Mouse (Mus musculus) CH12.LX (cell line): Measurements from ENCODE around the gene Cfh. TPM values are rescaled to one million over a fixed set of nuclear protein-coding genes. Genes with fewer than 3 reads are reported as not detected.

Experiments
- DNase-seq: peaks from one replicate; pipeline ENCODE4 v3.0.0-alpha.2; 2013; ENCODE audit errors: extremely low read depth
- H3K27ac ChIP-seq: 2 replicates; pipeline ENCODE4 v1.5.1; 2012; ENCODE audit warnings: low read depth, mild to moderate bottlenecking, control low read depth, moderate library complexity; ENCODE audit not compliant: insufficient read depth
- H3K27me3 ChIP-seq: replicated peaks from 2 replicates; pipeline ENCODE3; 2012; ENCODE audit warnings: inconsistent platforms
- H3K36me3 ChIP-seq, 2 experiments: replicated peaks in 1 of 2; 2 replicates each; pipeline versions ENCODE3 to v1.6.1; 2012; ENCODE audit warnings: inconsistent platforms in 1 of 2, low read length in 1 of 2, mild to moderate bottlenecking in 1 of 2, mixed read lengths in 1 of 2, moderate library complexity in 1 of 2; ENCODE audit not compliant: control insufficient read depth in 1 of 2, insufficient read depth in 1 of 2
- H3K4me1 ChIP-seq, 2 experiments: 2 replicates each; pipeline ENCODE4 v1.6.1; 2012; ENCODE audit warnings: inconsistent platforms in 1 of 2, moderate library complexity in 1 of 2; ENCODE audit not compliant: insufficient read depth in 2 of 2, control insufficient read depth in 1 of 2
- H3K4me2 ChIP-seq: 2 replicates; pipeline ENCODE4 v1.6.1; 2012; ENCODE audit warnings: low read depth, mild to moderate bottlenecking, control low read depth; ENCODE audit not compliant: poor library complexity, insufficient read depth, severe bottlenecking
- H3K4me3 ChIP-seq, 3 experiments: fragments of 150-350 bp in 1 of 3; sonication (generic) in 1 of 3; replicated peaks in 1 of 3; 2 replicates each; pipeline versions ENCODE3 to v1.5.1; 2011 to 2012; ENCODE audit warnings: low read depth in 2 of 3, low read length in 2 of 3, mild to moderate bottlenecking in 2 of 3, moderate library complexity in 2 of 3, control low read depth in 1 of 3, improper control_type of control experiment in 1 of 3, inconsistent platforms in 1 of 3, mixed read lengths in 1 of 3; ENCODE audit not compliant: poor library complexity in 1 of 3
- H3K79me2 ChIP-seq: replicated peaks from 2 replicates; pipeline ENCODE4 v1.6.1; 2012; ENCODE audit warnings: mild to moderate bottlenecking, moderate library complexity; ENCODE audit not compliant: control insufficient read depth, poor library complexity, insufficient read depth, severe bottlenecking; ENCODE audit errors: extremely low read depth
- H3K9ac ChIP-seq: 2 replicates; pipeline ENCODE4 v1.6.1; 2012; ENCODE audit warnings: low read depth, mild to moderate bottlenecking, control low read depth, moderate library complexity; ENCODE audit not compliant: insufficient read depth
- H3K9me3 ChIP-seq: replicated peaks from 2 replicates; pipeline ENCODE3; 2012; ENCODE audit warnings: low read length, inconsistent platforms, mixed read lengths
- BHLHE40 ChIP-seq: IDR thresholded peaks from 2 replicates; pipeline ENCODE4 v1.6.1; 2011; ENCODE audit warnings: mild to moderate bottlenecking, low read depth, low read length, improper control_type of control experiment
- CHD1 ChIP-seq: IDR thresholded peaks from 2 replicates; pipeline ENCODE4 v1.6.1; 2012; ENCODE audit warnings: low read depth, low read length, improper control_type of control experiment, inconsistent platforms
- CHD2 ChIP-seq: IDR thresholded peaks from 2 replicates; pipeline ENCODE4 v1.6.1; 2011; ENCODE audit warnings: low read length, improper control_type of control experiment
- E2F4 ChIP-seq: IDR thresholded peaks from 2 replicates; pipeline ENCODE4 v1.6.1; 2011; ENCODE audit warnings: low read depth, low read length, improper control_type of control experiment; ENCODE audit not compliant: insufficient replicate concordance
- ELF1 ChIP-seq: IDR thresholded peaks from 2 replicates; pipeline ENCODE4 v1.6.1; 2014; ENCODE audit warnings: low read depth, mild to moderate bottlenecking, inconsistent platforms, low read length, improper control_type of control experiment
- ETS1 ChIP-seq: conservative IDR thresholded peaks from 2 replicates; pipeline ENCODE4 v1.6.1; 2012; ENCODE audit warnings: low read depth, mild to moderate bottlenecking, inconsistent platforms, low read length, improper control_type of control experiment, moderate library complexity
- GABPA ChIP-seq: IDR thresholded peaks from 2 replicates; pipeline ENCODE4 v1.6.1; 2012; ENCODE audit warnings: low read depth, low read length, improper control_type of control experiment, inconsistent platforms; ENCODE audit not compliant: insufficient replicate concordance
- HCFC1 ChIP-seq: IDR thresholded peaks from 2 replicates; pipeline ENCODE4 v1.6.1; 2012; ENCODE audit warnings: low read depth, mild to moderate bottlenecking, inconsistent platforms, low read length, improper control_type of control experiment
- IRF4 ChIP-seq: IDR thresholded peaks from 2 replicates; pipeline ENCODE4 v1.6.1; 2014; ENCODE audit warnings: low read depth, mild to moderate bottlenecking, inconsistent platforms, low read length, improper control_type of control experiment
- JUN ChIP-seq: IDR thresholded peaks from 2 replicates; pipeline ENCODE4 v1.6.1; 2011; ENCODE audit warnings: low read depth, mild to moderate bottlenecking, low read length, improper control_type of control experiment, moderate library complexity; ENCODE audit not compliant: insufficient read depth
- JUND ChIP-seq: conservative IDR thresholded peaks from 2 replicates; pipeline ENCODE4 v1.6.1; 2011; ENCODE audit warnings: low read depth, low read length, improper control_type of control experiment
- KAT2A ChIP-seq: IDR thresholded peaks from 2 replicates; pipeline ENCODE4 v1.6.1; 2012; ENCODE audit warnings: low read length, improper control_type of control experiment, inconsistent platforms; ENCODE audit not compliant: insufficient replicate concordance
- MAFK ChIP-seq: IDR thresholded peaks from 2 replicates; pipeline ENCODE4 v1.6.1; 2011; ENCODE audit warnings: low read length, improper control_type of control experiment; ENCODE audit not compliant: insufficient replicate concordance
- MAZ ChIP-seq: IDR thresholded peaks from 2 replicates; pipeline ENCODE4 v1.6.1; 2012; ENCODE audit warnings: low read depth, mild to moderate bottlenecking, inconsistent platforms, low read length, improper control_type of control experiment, moderate library complexity
- NELFE ChIP-seq: IDR thresholded peaks from 2 replicates; pipeline ENCODE4 v1.6.1; 2011; ENCODE audit warnings: low read depth, low read length, improper control_type of control experiment
- POLR2A ChIP-seq: IDR thresholded peaks from 2 replicates; pipeline ENCODE4 v1.6.1; 2011; ENCODE audit warnings: low read depth, mild to moderate bottlenecking, improper control_type of control experiment, low read length
- POLR2AphosphoS2 ChIP-seq: IDR thresholded peaks from 2 replicates; pipeline ENCODE4 v1.6.1; 2011; ENCODE audit warnings: low read depth, low read length, improper control_type of control experiment
- RAD21 ChIP-seq: IDR thresholded peaks from 2 replicates; pipeline ENCODE4 v1.6.1; 2011; ENCODE audit warnings: low read depth, mild to moderate bottlenecking, low read length, improper control_type of control experiment, moderate library complexity
- SIN3A ChIP-seq: IDR thresholded peaks from 2 replicates; pipeline ENCODE4 v1.6.1; 2012; ENCODE audit warnings: low read length, improper control_type of control experiment, inconsistent platforms
- SMC3 ChIP-seq: IDR thresholded peaks from 2 replicates; pipeline ENCODE4 v1.6.1; 2011; ENCODE audit warnings: low read depth, low read length, improper control_type of control experiment
- TBP ChIP-seq: conservative IDR thresholded peaks from 2 replicates; pipeline ENCODE4 v1.6.1; 2011; ENCODE audit warnings: low read depth, low read length, improper control_type of control experiment
- TCF12 ChIP-seq: IDR thresholded peaks from 2 replicates; pipeline ENCODE4 v1.6.1; 2014; ENCODE audit warnings: low read depth, mild to moderate bottlenecking, inconsistent platforms, low read length, improper control_type of control experiment
- UBTF ChIP-seq: IDR thresholded peaks from 2 replicates; pipeline ENCODE4 v1.6.1; 2012; ENCODE audit warnings: low read depth, mild to moderate bottlenecking, inconsistent platforms, low read length, improper control_type of control experiment, moderate library complexity
- USF1 ChIP-seq: IDR thresholded peaks from 2 replicates; pipeline ENCODE4 v1.6.1; 2014; ENCODE audit warnings: low read depth, mild to moderate bottlenecking, inconsistent platforms, low read length, improper control_type of control experiment
- USF2 ChIP-seq: conservative IDR thresholded peaks from 2 replicates; pipeline ENCODE4 v1.6.1; 2011; ENCODE audit warnings: low read depth, low read length, improper control_type of control experiment
- ZKSCAN1 ChIP-seq: IDR thresholded peaks from 2 replicates; pipeline ENCODE4 v1.6.1; 2012; ENCODE audit warnings: low read depth, inconsistent platforms, low read length, improper control_type of control experiment, borderline replicate concordance
- ZNF384 ChIP-seq: IDR thresholded peaks from 2 replicates; pipeline ENCODE4 v1.6.1; 2012; ENCODE audit warnings: low read depth, low read length, improper control_type of control experiment, inconsistent platforms
- dilution Hi-C: fragments of 300-500 bp; cut with MboI; formaldehyde crosslinking; loops from 2 replicates; pipeline ENCODE4 v1.14.3; 2020; ENCODE audit warnings: low sequenced_read_pairs; ENCODE audit not compliant: extremely low pct_unique_long_range_greater_than_20kb, extremely low pct_ligation_motif_present
- in situ Hi-C: fragments of 300-500 bp; cut with MboI; formaldehyde crosslinking; loops from 3 replicates; pipeline ENCODE4 v1.14.3; 2019; ENCODE audit warnings: low sequenced_read_pairs, low pct_ligation_motif_present, low pct_unique_long_range_greater_than_20kb, mixed read lengths
- polyA plus RNA-seq: library from polyadenylated mRNA; unstranded; fragments of >175 nt; gene quantifications from 2 replicates; pipeline ENCODE4 v1.2.1, GENCODE M21; 2012; ENCODE audit warnings: low read depth; ENCODE audit not compliant: insufficient read length
- total RNA-seq, 2 experiments: library from RNA; depleted of rRNA; stranded (reverse); fragments of 300-350 nt in 1 of 2; fragments of >200 nt in 1 of 2; gene quantifications; 2 replicates each; pipeline ENCODE4 v1.2.3; 2012 to 2014

Cfh gene
- total and polyA plus RNA-seq, 3 experiments, result not detected

GRCm38 (mm10) chr1:140183208-140183607, 356 bp downstream of the Cfh start:
- Histone ChIP-seq H3K4me3 (no peak overlapping the region), H3K9me3 (no peaks in the 10 kb centered on the region), H3K9ac (no peak overlapping the region), H3K79me2 (no peaks in the 10 kb centered on the region), H3K4me1 (no peaks in the 10 kb centered on the region), H3K4me2 (no peak overlapping the region), H3K27ac (no peak overlapping the region), H3K27me3 (no peaks in the 10 kb centered on the region), H3K36me3 (no peaks in the 10 kb centered on the region)
- in situ Hi-C loops, result no loop called here
- DNase-seq, result no peak
- dilution Hi-C loops, result no loop called here
- TF ChIP-seq JUND, result no peak
- no peak for TF ChIP-seq UBTF
- no peak for TF ChIP-seq GABPA
- no peak for TF ChIP-seq BHLHE40
- TF ChIP-seq MAZ, result no peak
- TF ChIP-seq RAD21, result no peak
- TF ChIP-seq POLR2AphosphoS2, result no peak
- no peak for TF ChIP-seq USF2
- TF ChIP-seq SMC3, result no peak
- no peak for TF ChIP-seq JUN
- no peak for TF ChIP-seq TBP
- TF ChIP-seq SIN3A, result no peak
- no peak for TF ChIP-seq IRF4
- TF ChIP-seq CHD2, result no peak
- no peak for TF ChIP-seq KAT2A
- no peak for TF ChIP-seq ZKSCAN1
- no peak for TF ChIP-seq ZNF384
- TF ChIP-seq HCFC1, result no peak
- TF ChIP-seq TCF12, result no peak
- no peak for TF ChIP-seq NELFE

- H3K27ac ChIP-seq, result no peak overlapping the region
- no peak overlapping the region for H3K9ac ChIP-seq
- no peaks in the 10 kb centered on the region for H3K36me3 ChIP-seq
- H3K4me1 ChIP-seq, result no peaks in the 10 kb centered on the region
- no peaks in the 10 kb centered on the region for H3K79me2 ChIP-seq
- TF ChIP-seq HCFC1, result no peak
- no peak for TF ChIP-seq USF1
- no peak for TF ChIP-seq MAZ
- no peak for TF ChIP-seq CHD1
- TF ChIP-seq SIN3A, result no peak
- TF ChIP-seq POLR2AphosphoS2, result no peak
- no peak for TF ChIP-seq ETS1
- TF ChIP-seq POLR2A, result no peak
- TF ChIP-seq USF2, result no peak
- no peak for TF ChIP-seq TCF12
- no peak for TF ChIP-seq UBTF
- no peak for TF ChIP-seq CHD2
- TF ChIP-seq MAFK, result no peak
- no peak for TF ChIP-seq ELF1
- no peak for TF ChIP-seq ZKSCAN1
- no peak for TF ChIP-seq E2F4
- dilution Hi-C loops (no loop called here), in situ Hi-C loops (no loop called here)
- H3K4me3 ChIP-seq, result no peak overlapping the region
- no peak overlapping the region for H3K4me2 ChIP-seq
- no peak for DNase-seq
- H3K9me3 ChIP-seq, result no peaks in the 10 kb centered on the region
- no peaks in the 10 kb centered on the region for H3K27me3 ChIP-seq
Measured at GRCm38 (mm10) chr1:140180125-140180524, 3.4 kb downstream of the Cfh start.
